In the genomic region with DNA sequence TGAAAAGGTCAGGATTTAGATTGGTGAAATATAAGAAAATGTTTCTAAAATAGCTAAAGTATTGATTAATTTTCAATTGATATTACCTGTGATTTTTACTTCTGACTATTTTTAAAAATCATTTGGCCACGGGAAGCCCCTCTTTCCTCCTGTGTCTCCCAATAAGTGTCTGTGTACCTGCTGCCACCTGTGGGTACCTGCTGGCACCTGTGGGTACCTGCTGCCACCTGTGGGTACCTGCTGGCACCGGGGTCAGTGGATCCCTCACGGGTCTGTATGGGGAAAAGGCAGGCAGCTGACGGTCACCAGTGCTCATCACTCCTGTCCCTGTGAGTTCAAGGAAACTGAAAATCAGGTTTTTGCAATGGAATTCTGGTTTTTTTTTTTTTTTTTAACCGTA, we compare ENCODE assay signal across 21 mouse cellular contexts.
DNase-seq lines count a peak whose midpoint lies in the region; ATAC-seq and TF ChIP-seq lines count a peak whose summit lies in the region.
"Had no signal": no experiment of that assay in that cellular context is flagged by ENCODE, and none has a peak within 500 bp of the region (broad histone marks: within the 10 kb centered on the region; RNA-seq: fewer than 3 reads in every experiment).

No protein-coding gene starts in this region.

- no peak for ATAC-seq in cerebellum, adult (ENCODE audit: insufficient number of reproducible peaks, low FRiP score, low TSS enrichment)
- ATAC-seq: activated CD4-positive, CD25-positive, alpha-beta regulatory T cell, adult 4 months had no signal

- peak; percentile 46; the same call in 1 of the 2 replicates for TF ChIP-seq CTCF in kidney, adult 2 months (conservative IDR thresholded peaks at IDR 0.05; ENCODE audit: insufficient read depth, insufficient read length, low read depth, low read length)

- peak; percentile 66 for DNase-seq in cerebellum, adult 11 months
- DNase-seq in kidney, adult 2 months = peak; percentile 25
- no peak for DNase-seq in kidney, adult 18-20 months
- DNase-seq in cerebellum, adult 9-11 months = peak; percentile 77
- DNase-seq in kidney, postnatal 25 days = peak; percentile 34 to 61
- no peak for DNase-seq in spleen, postnatal 10 days (ENCODE audit: low spot score in 2 of 2)
- DNase-seq: adrenal gland, adult 8-10 months; gastrocnemius, postnatal 36 days; layer of hippocampus, adult 9-11 months; left cerebral cortex, postnatal 4 days; lung, embryonic 14.5 days; midbrain, embryonic 14.5 days; right cerebral cortex, postnatal 14 days; thymus, postnatal 14 days had no signal

- WGBS in kidney, adult 2 months = 86% methylated on average over 5 of the region's 5 CpGs

- no peak overlapping the region for H3K4me3 ChIP-seq in kidney, adult 2 months (ENCODE audit: insufficient read depth, low read depth, low read length)
- H3K4me3 ChIP-seq: embryonic facial prominence, embryonic 12.5 days; forebrain, embryonic 12.5 days; limb, embryonic 15.5 days; megakaryocyte, embryonic 14.5 days had no signal

- TF ChIP-seq POLR2A in kidney, adult 2 months (IDR thresholded peaks at IDR 0.05; ENCODE audit: low read depth, low read length) = no peak

- H3K4me1 ChIP-seq in kidney, adult 2 months (ENCODE audit: control insufficient read depth, insufficient read depth, low read length) = no peaks in the 10 kb centered on the region
- H3K4me1 ChIP-seq: embryonic facial prominence, embryonic 12.5 days; limb, embryonic 15.5 days; megakaryocyte, embryonic 14.5 days had no signal

- H3K36me3 ChIP-seq in kidney, adult 2 months (ENCODE audit: control insufficient read depth, insufficient read depth, low read length) = no peaks in the 10 kb centered on the region
- H3K36me3 ChIP-seq: embryonic facial prominence, embryonic 12.5 days; forebrain, embryonic 12.5 days; limb, embryonic 15.5 days had no signal

- H3K27me3 ChIP-seq in kidney, adult 2 months (replicated peaks; ENCODE audit: control insufficient read depth, insufficient read depth, low read length) = no peaks in the 10 kb centered on the region
- H3K27me3 ChIP-seq: megakaryocyte, embryonic 14.5 days had no signal

- no peak overlapping the region for H3K27ac ChIP-seq in kidney, adult 2 months (ENCODE audit: insufficient read depth, low read depth, low read length)
- H3K27ac ChIP-seq: embryonic facial prominence, embryonic 12.5 days; limb, embryonic 15.5 days; liver, embryonic 14.5 days had no signal

Comparison
In these comparisons a context has a peak if more than half of its experiments do, and no peak if none do; other contexts are left out.
1. DNase-seq: peak in cerebellum, adult 11 months (single experiment), kidney, adult 2 months (single experiment), cerebellum, adult 9-11 months (single experiment) and kidney, postnatal 25 days (2 of 2); none in kidney, adult 18-20 months (single experiment) and spleen, postnatal 10 days (0 of 2).